Mouse (Mus musculus) naive thymus-derived CD4-positive, alpha-beta T cell, adult 5 months (primary cell): Measurements from ENCODE around the gene Scgb1b24. TPM values are rescaled to one million over a fixed set of nuclear protein-coding genes. Genes with fewer than 3 reads are reported as not detected.

ENCODE experiments used
- polyA plus RNA-seq: library from polyadenylated mRNA; unstranded; fragments of 100-300 nt; shearing (Covaris generic); gene quantifications from one replicate; pipeline ENCODE4 v1.2.1, GENCODE M21; 2017

Gene Scgb1b24
- not detected for polyA plus RNA-seq

DNA sequence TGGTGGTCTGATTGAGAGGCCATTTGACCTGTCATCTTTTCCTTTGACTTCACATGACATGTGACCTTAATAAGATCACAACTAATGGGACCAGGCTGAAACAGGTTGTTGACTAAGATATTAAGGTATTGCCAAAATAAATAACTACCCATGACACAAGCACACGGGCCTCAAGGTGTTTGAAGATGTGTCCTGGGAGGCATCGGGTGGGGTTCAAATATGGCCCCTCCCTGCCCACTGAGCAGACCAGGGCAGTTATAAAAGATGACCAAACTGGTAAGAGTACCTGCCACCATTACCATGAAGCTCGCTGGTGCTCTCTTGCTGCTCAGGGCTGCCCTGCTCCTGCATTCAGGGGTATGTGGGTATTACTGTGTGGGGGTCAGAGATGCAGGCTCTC, at the start of gene Scgb1b24:
Scgb1b24 (plus strand) TSS at position 301 of the 400 bp plus-strand sequence.

GRCm38 (mm10) chr7:33739212-33739611, 4.4 kb upstream of the Scgb1b24 start, which contains the start of gene Scgb2b24:
Gene Scgb2b24 (minus strand): TSS chr7:33739312.

Other genes with a start within 250 kb of the Scgb1b24 start
- not detected for gene Scgb2b21, start 223.3 kb upstream of the Scgb1b24 start, polyA plus RNA-seq
- gene Scgb2b24, start 4.5 kb upstream of the Scgb1b24 start, polyA plus RNA-seq, result not detected
- gene Scgb2b26, start 201.2 kb downstream of the Scgb1b24 start, polyA plus RNA-seq, result not detected